Mouse (Mus musculus): ENCODE data around the gene Ubxn7. TPM values are rescaled to one million over a fixed set of nuclear protein-coding genes. Genes with fewer than 3 reads are reported as not detected.

The Ubxn7 gene
- polyA plus RNA-seq, 1 experiment from 2014 or later: 26.2 TPM

DNA sequence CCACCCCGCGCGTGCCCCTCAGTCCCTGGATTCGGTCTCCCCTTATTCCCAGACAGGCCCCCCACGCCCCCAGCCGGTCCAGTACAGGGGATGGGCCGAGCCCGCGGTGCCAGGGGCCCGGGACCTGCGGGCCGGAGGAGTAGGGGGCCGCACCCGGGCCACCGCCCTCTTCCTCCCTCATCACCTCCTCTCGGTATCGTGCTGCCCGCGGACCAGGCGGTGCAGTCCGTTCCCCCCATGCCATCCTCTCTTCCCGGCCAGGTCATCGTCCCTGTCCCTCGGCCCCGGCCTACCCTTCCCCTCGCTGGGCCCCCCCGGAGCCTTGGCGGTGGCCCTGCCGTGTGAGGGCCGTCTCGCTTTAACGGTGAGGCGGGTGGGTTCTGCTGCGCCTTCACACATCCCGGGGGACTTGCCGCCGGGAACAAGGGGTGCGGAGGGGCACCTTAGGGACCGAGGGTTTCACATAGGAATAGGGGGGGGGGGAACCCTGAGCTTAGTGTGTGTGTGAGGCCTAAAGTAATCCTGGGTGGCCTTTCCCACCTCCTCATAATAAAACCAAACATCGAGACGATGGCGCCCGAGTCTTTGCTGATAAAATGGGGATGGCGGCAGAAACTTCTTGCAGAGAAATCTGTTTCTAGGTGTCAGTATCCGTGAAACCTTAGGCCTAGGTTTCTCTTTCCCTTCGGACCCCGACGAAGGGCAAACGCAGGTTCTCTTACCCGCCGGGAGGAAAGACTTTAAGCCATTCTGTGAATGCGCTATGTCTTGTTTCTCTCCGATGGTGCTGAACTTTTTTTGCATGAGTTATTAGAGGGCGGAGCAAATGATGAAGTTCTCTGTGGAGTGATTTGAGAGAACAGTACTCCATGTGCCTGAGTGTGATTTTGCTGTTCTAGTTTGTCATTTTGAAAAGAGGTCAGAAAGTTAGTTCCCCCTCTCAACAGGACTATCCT is 777 bp downstream of the Ubxn7 start:
- Histone ChIP-seq H3K4me3 (peak overlapping the region; percentile 98), H3K4me2 (replicated peaks) (peak overlapping the region; percentile 49), H3K27me3 (no peaks in the 10 kb centered on the region), H3K9me3 (no peaks in the 10 kb centered on the region), H3K4me1 (peaks cover 25% of the 10 kb centered on the region), H3K27ac (replicated peaks) (peak overlapping the region; percentile 95), H3K9ac (replicated peaks) (peak overlapping the region; percentile 99), H3K36me3 (no peaks in the 10 kb centered on the region)
- WGBS: under 1% methylated on average over 54 of the region's 54 CpGs
- peak; percentile 75 for ATAC-seq (replicated peaks)

DNA sequence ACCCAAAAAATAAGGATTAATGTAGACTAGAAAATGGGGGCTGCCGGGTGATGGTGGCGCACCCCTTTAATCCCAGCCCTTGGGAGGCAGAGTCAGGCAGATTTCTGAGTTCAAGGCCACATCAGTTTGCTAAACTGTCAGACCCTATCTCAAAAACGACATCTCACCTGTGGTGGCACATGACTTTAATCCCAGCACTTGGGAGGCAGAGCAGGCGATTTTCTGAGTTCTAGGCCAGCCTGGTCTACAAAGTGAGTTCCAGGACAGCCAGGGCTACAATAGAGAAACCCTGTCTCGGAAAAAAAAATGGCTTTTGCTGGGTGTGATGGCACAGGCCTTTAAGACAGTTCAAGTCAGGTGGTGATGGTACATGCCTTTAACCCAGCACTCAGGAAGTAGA is 3.1 kb downstream of the Ubxn7 start:
- Histone ChIP-seq H3K27me3 (no peaks in the 10 kb centered on the region), H3K9ac (replicated peaks) (no peak overlapping the region), H3K4me2 (replicated peaks) (no peak overlapping the region), H3K36me3 (no peaks in the 10 kb centered on the region), H3K27ac (replicated peaks) (no peak overlapping the region), H3K9me3 (no peaks in the 10 kb centered on the region), H3K4me3 (no peak overlapping the region), H3K4me1 (peaks cover 25% of the 10 kb centered on the region)
- no peak for ATAC-seq (replicated peaks)
- 89% methylated on average over 5 of the region's 5 CpGs for WGBS

DNA sequence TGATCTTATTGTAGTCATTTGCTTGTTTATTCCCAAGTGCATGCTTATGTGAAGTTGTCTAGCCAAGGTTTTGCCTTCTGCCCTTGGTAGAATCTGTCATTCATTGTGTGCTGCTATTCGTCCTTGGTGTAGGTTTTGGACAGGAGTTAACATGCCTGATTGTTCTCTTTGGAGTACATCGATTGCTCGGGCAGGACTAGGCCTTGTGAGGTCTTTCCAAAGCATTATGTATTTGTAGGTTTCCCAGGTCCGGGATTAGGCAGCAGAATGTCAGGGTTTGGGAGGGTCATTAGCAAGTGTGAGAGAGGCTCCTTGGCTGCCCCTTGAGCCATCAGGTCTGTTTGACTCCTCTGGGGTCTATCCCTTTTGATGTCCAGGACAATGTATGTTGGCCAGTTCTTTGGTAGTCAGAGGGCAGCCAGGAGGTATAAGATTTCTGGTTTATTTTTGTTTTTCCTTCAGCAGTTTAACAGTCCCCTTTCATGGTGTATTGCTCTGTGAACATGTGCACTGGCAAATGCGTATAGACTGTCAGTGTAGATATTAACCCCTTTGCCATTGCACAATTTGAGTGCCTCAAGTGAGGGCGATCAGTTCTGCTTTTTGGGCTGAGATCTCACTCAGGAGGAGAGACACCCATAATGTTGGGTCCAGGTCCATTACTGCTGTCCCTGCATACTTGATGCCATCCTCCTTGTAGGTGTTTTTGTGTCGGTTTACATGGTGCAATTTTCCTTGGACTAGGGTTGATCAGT is 4.1 kb downstream of the Ubxn7 start:
- Histone ChIP-seq H3K4me1 (peaks cover 22% of the 10 kb centered on the region), H3K36me3 (no peaks in the 10 kb centered on the region), H3K27me3 (no peaks in the 10 kb centered on the region), H3K9ac (replicated peaks) (no peak overlapping the region), H3K27ac (replicated peaks) (no peak overlapping the region), H3K4me3 (no peak overlapping the region), H3K9me3 (no peaks in the 10 kb centered on the region), H3K4me2 (replicated peaks) (no peak overlapping the region)
- whole genome bisulfite sequencing: 83% methylated on average over 7 of the region's 7 CpGs
- no peak for ATAC-seq (replicated peaks)

DNA sequence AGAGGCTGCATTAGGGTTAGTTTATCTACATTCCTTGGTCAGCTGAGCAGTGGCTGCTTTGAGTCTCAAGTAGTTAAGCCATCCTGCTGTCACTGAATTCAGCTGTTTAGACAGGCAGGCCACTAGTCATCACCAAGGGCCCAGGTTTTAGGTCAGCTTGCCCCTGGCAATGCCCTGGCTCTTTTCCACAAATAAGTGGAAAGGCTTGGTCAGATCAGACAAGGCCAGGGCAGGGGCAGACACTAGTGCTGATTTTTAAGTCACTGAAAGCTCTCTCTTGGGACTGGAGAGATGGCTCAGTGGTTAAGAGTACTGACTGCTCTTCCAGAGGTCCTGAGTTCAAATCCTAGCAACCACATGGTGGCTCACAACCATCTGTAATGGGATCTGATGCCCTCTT is 4.9 kb downstream of the Ubxn7 start:
- Histone ChIP-seq H3K9me3 (no peaks in the 10 kb centered on the region), H3K27me3 (no peaks in the 10 kb centered on the region), H3K4me3 (no peak overlapping the region), H3K4me1 (peaks cover 19% of the 10 kb centered on the region; the same call in 1 of the 2 replicates), H3K27ac (replicated peaks) (no peak overlapping the region), H3K9ac (replicated peaks) (no peak overlapping the region), H3K36me3 (no peaks in the 10 kb centered on the region), H3K4me2 (replicated peaks) (no peak overlapping the region)
- ATAC-seq (replicated peaks): no peak

DNA sequence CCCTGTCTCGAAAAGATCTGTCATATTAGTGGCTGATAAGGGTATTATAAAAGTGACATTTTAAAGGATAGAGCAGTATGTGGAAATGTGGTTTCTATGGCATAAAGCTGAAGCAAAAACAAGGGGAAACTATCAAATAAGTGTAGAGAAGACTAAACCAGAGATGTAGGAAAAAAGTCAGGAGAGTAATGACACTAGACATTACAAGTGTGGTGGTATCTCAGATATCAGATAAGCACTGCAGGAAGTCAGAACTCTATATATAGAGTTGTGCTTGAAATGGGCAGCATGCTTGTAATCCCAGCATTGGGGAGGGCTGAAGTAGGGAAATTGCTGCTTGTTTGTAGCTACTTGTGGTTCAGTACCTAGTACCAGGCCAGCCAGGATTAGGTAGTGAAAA is 8.4 kb downstream of the Ubxn7 start:
- H3K4me2 ChIP-seq (replicated peaks): no peak overlapping the region
- H3K4me3 ChIP-seq: no peak overlapping the region
- H3K27ac ChIP-seq (replicated peaks): no peak overlapping the region
- H3K9me3 ChIP-seq: no peaks in the 10 kb centered on the region
- peaks cover 6% of the 10 kb centered on the region; the same call in 1 of the 2 replicates for H3K4me1 ChIP-seq
- no peaks in the 10 kb centered on the region for H3K27me3 ChIP-seq
- no peak for ATAC-seq (replicated peaks)
- no peaks in the 10 kb centered on the region for H3K36me3 ChIP-seq
- 96% methylated on average over 1 of the region's 1 CpGs for WGBS
- H3K9ac ChIP-seq (replicated peaks): no peak overlapping the region

DNA sequence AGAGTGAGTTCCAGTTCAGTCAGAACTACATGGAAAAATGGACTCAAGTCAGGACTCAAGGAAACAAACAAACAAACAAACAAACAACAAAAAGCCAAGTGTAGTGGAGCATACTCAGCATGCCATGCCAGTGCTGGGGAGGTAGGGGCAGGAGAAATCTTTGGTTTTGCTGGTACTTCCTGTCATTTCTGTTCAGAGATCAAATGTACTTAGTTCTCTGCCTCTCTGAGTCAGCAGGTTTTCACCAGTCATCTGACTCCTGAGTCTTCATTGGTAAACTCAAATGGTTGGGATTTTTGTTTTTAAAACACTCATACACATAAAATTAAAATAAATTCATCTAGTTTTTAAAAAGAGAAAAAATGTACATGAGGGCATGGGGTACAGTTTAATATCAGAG is 13.5 kb downstream of the Ubxn7 start:
- Histone ChIP-seq H3K4me1 (no peaks in the 10 kb centered on the region), H3K27ac (replicated peaks) (no peak overlapping the region), H3K9ac (replicated peaks) (no peak overlapping the region), H3K4me3 (no peak overlapping the region), H3K9me3 (no peaks in the 10 kb centered on the region), H3K36me3 (no peaks in the 10 kb centered on the region), H3K27me3 (no peaks in the 10 kb centered on the region), H3K4me2 (replicated peaks) (no peak overlapping the region)
- no peak for ATAC-seq (replicated peaks)

DNA sequence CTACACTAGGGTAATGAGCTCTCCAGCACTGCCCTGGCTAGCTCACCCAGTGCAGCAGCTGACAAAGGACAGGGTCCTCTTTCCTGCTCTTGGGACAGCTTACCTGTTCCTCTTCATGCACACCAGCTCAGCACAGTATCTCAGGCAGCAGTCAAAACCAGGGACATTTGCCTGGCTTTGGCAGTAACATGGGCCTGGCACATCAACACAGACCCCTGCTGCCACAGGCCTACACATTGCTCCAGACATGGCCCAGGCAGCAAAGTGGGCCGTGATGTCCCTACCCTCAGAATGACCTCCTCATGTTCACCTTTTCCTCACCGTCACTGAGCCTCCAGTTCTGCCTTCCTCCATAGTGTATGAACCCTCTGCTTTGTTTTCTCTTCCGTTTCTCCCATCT is 18.7 kb downstream of the Ubxn7 start:
- Histone ChIP-seq H3K9me3 (no peaks in the 10 kb centered on the region), H3K4me2 (replicated peaks) (no peak overlapping the region), H3K27me3 (no peaks in the 10 kb centered on the region), H3K36me3 (peaks cover 23% of the 10 kb centered on the region), H3K9ac (replicated peaks) (no peak overlapping the region), H3K4me3 (no peak overlapping the region), H3K4me1 (no peaks in the 10 kb centered on the region), H3K27ac (replicated peaks) (no peak overlapping the region)
- ATAC-seq (replicated peaks): no peak
- WGBS: 84% methylated on average over 3 of the region's 3 CpGs

DNA sequence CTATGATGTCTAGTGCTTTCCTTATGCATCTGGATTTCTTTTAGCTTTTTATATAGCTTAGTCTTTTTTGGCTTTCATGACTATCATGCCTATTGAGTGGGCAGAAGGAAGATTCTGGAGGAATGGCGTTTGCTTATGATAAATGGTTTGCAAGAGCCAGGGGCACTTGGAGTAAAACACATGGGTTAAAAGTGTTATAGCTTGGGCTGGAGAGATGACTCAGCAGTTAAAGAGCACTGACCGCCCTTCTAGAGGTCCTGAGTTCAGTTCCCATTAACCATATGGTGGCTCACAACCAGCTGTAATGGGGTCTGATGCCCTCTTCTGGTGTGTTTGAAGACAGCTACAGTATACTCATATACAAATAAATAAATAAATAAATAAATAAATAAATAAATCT is 31.5 kb downstream of the Ubxn7 start:
- Histone ChIP-seq H3K9ac (replicated peaks) (no peak overlapping the region), H3K27ac (replicated peaks) (no peak overlapping the region), H3K4me3 (no peak overlapping the region), H3K4me1 (no peaks in the 10 kb centered on the region), H3K4me2 (replicated peaks) (no peak overlapping the region), H3K36me3 (peaks cover 33% of the 10 kb centered on the region), H3K9me3 (no peaks in the 10 kb centered on the region), H3K27me3 (no peaks in the 10 kb centered on the region)
- WGBS: 93% methylated on average over 2 of the region's 2 CpGs
- ATAC-seq (replicated peaks): no peak

DNA sequence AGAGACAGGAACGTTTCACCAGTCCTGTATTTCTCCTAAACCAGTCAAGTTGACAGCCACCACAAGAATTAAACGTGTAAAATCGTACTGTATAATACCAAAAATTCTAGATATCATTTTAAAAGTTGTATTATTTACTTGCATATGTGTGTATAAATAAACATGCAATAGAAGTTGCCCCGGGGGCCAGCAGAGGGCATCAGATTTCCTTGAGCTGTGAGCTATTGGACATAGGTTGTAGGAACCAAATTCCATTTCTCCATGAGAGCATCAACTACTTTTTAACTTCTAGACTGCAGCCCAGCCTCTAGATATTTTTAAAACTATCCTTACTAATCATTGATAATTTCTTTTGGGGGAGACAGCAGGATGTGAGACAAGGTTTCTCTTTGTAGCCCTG is 39.3 kb downstream of the Ubxn7 start:
- peaks cover 61% of the 10 kb centered on the region for H3K36me3 ChIP-seq
- no peak overlapping the region for H3K4me2 ChIP-seq (replicated peaks)
- H3K4me1 ChIP-seq: no peaks in the 10 kb centered on the region
- no peak overlapping the region for H3K9ac ChIP-seq (replicated peaks)
- no peak for ATAC-seq (replicated peaks)
- 88% methylated on average over 4 of the region's 4 CpGs for WGBS
- H3K27me3 ChIP-seq: no peaks in the 10 kb centered on the region
- no peak overlapping the region for H3K27ac ChIP-seq (replicated peaks)
- H3K9me3 ChIP-seq: no peaks in the 10 kb centered on the region
- H3K4me3 ChIP-seq: no peak overlapping the region

DNA sequence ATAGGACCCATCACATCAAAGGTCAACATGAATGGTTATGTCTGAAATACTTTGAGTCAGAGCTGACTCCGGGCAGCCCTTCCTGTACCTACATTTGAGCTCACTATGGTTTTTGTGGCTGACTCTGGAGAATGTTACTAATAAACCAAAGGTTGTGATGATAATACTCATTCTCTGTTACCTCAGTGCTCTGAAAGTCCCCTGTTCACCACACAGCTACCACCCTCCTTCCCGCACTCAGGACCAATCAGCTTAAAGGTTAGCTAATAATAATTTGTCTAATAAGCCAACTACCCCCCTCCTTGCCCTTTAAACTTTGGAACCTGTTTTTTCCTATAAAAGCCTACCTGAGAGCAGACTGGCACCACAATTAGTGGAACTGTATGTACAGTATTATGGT is 47.5 kb downstream of the Ubxn7 start:
- Histone ChIP-seq H3K4me1 (no peaks in the 10 kb centered on the region), H3K36me3 (peaks cover 82% of the 10 kb centered on the region), H3K9me3 (no peaks in the 10 kb centered on the region), H3K27me3 (no peaks in the 10 kb centered on the region), H3K4me3 (no peak overlapping the region), H3K9ac (replicated peaks) (no peak overlapping the region), H3K27ac (replicated peaks) (no peak overlapping the region), H3K4me2 (replicated peaks) (no peak overlapping the region)
- 100% methylated on average over 2 of the region's 2 CpGs for WGBS
- no peak for ATAC-seq (replicated peaks)

DNA sequence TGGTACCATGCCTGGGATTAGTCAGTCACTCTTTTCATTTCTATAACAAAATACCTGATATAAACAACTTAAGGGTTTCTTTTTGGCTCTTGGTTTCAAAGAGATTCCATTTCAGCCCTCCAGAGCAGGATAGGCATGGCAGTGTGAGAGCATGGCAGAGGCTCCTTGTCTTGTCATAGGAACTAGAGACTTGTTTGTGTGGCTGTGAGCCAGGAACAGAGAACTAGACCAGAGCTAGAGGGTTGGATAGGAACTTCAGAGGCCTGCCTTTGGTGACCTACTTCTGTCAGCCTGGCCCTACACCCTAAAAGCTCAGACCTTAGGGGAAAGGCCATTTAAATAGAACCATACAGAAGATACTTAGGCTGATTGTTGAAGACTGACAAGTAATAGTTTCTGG is 50.8 kb downstream of the Ubxn7 start:
- H3K4me1 ChIP-seq: no peaks in the 10 kb centered on the region
- peaks cover 79% of the 10 kb centered on the region for H3K36me3 ChIP-seq
- no peak overlapping the region for H3K4me2 ChIP-seq (replicated peaks)
- no peak overlapping the region for H3K27ac ChIP-seq (replicated peaks)
- H3K27me3 ChIP-seq: no peaks in the 10 kb centered on the region
- no peak overlapping the region for H3K4me3 ChIP-seq
- no peaks in the 10 kb centered on the region for H3K9me3 ChIP-seq
- no peak overlapping the region for H3K9ac ChIP-seq (replicated peaks)
- ATAC-seq (replicated peaks): no peak

DNA sequence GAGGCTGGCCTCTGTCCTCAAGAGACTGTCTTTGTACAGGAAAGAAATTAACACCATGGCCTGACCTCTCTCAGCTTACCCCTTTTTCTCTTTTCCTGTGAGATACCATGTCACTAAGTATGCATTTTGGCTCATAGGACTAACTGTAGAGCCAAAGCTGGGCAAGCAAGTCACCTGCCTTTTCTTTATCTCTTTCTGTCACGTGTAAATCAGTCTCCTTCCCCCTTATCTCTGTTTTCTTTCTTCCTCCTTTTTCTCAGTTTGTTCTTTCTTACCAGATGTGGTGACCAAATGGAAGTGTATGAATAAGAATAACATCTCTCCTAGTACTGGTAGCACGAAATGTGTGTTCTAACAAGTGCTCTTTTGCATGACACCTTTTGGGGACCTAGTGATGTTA is 52.8 kb downstream of the Ubxn7 start:
- ATAC-seq (replicated peaks): no peak
- WGBS: 88% methylated on average over 2 of the region's 2 CpGs
- Histone ChIP-seq H3K4me3 (no peak overlapping the region), H3K4me2 (replicated peaks) (no peak overlapping the region), H3K4me1 (no peaks in the 10 kb centered on the region), H3K9ac (replicated peaks) (no peak overlapping the region), H3K9me3 (no peaks in the 10 kb centered on the region), H3K27me3 (no peaks in the 10 kb centered on the region), H3K36me3 (peaks cover 67% of the 10 kb centered on the region), H3K27ac (replicated peaks) (no peak overlapping the region)
